Mouse (Mus musculus): ENCODE data around the gene Zfp454. TPM values are rescaled to one million over a fixed set of nuclear protein-coding genes. Genes with fewer than 3 reads are reported as not detected.

Gene Zfp454
- polyA plus RNA-seq, 1 experiment, result not detected

DNA sequence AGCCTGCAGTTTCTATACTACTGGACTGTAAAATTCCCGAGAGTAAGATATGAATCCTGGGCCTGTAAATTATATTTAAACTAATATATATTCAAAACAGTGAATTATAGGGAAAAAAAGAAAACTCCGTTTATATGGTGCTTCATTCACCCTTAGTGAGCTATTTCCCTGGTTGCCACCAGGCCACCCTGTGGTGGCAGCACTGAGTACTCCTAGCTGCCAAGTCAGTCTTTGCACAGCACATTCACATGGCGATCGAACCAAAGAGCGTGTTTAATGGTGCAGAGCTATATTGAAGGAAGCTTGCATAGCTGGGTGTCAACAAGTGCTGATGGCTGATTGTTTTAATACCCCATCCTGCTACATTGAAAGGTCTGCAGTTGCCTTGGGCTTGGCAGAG lies 40.4 kb downstream of the Zfp454 start:
- no peak overlapping the region for H3K27ac ChIP-seq (ENCODE audit: insufficient read depth, low read depth, low read length)
- no peak overlapping the region for H3K4me3 ChIP-seq (ENCODE audit: insufficient read depth, low read length)
- H3K4me1 ChIP-seq (ENCODE audit: control insufficient read depth, insufficient read depth, low read length), result no peaks in the 10 kb centered on the region
- TF ChIP-seq CTCF (IDR thresholded peaks at IDR 0.05; ENCODE audit: low read depth, low read length) (no peak), POLR2A (IDR thresholded peaks at IDR 0.05; ENCODE audit: borderline replicate concordance, low read depth, low read length) (no peak)

GRCm38 (mm10) chr11:50845951-50846350 lies 41.5 kb downstream of the Zfp454 start:
- no peak overlapping the region for H3K4me3 ChIP-seq (ENCODE audit: insufficient read depth, low read length)
- TF ChIP-seq CTCF (IDR thresholded peaks at IDR 0.05; ENCODE audit: low read depth, low read length) (no peak), POLR2A (IDR thresholded peaks at IDR 0.05; ENCODE audit: borderline replicate concordance, low read depth, low read length) (no peak)
- no peak overlapping the region for H3K27ac ChIP-seq (ENCODE audit: insufficient read depth, low read depth, low read length)
- H3K4me1 ChIP-seq (ENCODE audit: control insufficient read depth, insufficient read depth, low read length), result no peaks in the 10 kb centered on the region

GRCm38 (mm10) chr11:50841023-50841735 lies 46.3 kb downstream of the Zfp454 start, which contains the start of gene Zfp879:
Zfp879 (minus strand) TSS chr11:50841552.
- no peak within 1 kb of the TSS for H3K27ac ChIP-seq (ENCODE audit: insufficient read depth, low read depth, low read length)
- H3K4me3 ChIP-seq (ENCODE audit: insufficient read depth, low read length), result peak within 1 kb of the TSS; percentile 25
- no peaks in the 10 kb centered on the region for H3K4me1 ChIP-seq (ENCODE audit: control insufficient read depth, insufficient read depth, low read length)
- TF ChIP-seq CTCF (IDR thresholded peaks at IDR 0.05; ENCODE audit: low read depth, low read length) (no peak), POLR2A (IDR thresholded peaks at IDR 0.05; ENCODE audit: borderline replicate concordance, low read depth, low read length) (no peak)

- TF ChIP-seq POLR2A (IDR thresholded peaks at IDR 0.05; ENCODE audit: borderline replicate concordance, low read depth, low read length), result no peak
- TF ChIP-seq CTCF (IDR thresholded peaks at IDR 0.05; ENCODE audit: low read depth, low read length), result no peak
- H3K4me3 ChIP-seq (ENCODE audit: insufficient read depth, low read length), result no peak overlapping the region
- H3K27ac ChIP-seq (ENCODE audit: insufficient read depth, low read depth, low read length), result no peak overlapping the region
- no peaks in the 10 kb centered on the region for H3K4me1 ChIP-seq (ENCODE audit: control insufficient read depth, insufficient read depth, low read length)
Observed at GRCm38 (mm10) chr11:50835727-50836126, 51.7 kb downstream of the Zfp454 start.

GRCm38 (mm10) chr11:50827010-50827953 lies 60.2 kb downstream of the Zfp454 start, which contains the start of gene Zfp354c:
Zfp354c (minus strand) TSS chr11:50827724.
- no peak for TF ChIP-seq POLR2A (IDR thresholded peaks at IDR 0.05; ENCODE audit: borderline replicate concordance, low read depth, low read length)
- TF ChIP-seq CTCF (IDR thresholded peaks at IDR 0.05; ENCODE audit: low read depth, low read length), result no peak
- H3K27ac ChIP-seq (ENCODE audit: insufficient read depth, low read depth, low read length), result no peak within 1 kb of the TSS
- peaks cover 3% of the 10 kb centered on the region for H3K4me1 ChIP-seq (ENCODE audit: control insufficient read depth, insufficient read depth, low read length)
- H3K4me3 ChIP-seq (ENCODE audit: insufficient read depth, low read length), result peak within 1 kb of the TSS; percentile 97

- Histone ChIP-seq H3K4me3 (ENCODE audit: insufficient read depth, low read length) (no peak overlapping the region), H3K27ac (ENCODE audit: insufficient read depth, low read depth, low read length) (no peak overlapping the region)
- TF ChIP-seq CTCF (IDR thresholded peaks at IDR 0.05; ENCODE audit: low read depth, low read length) (no peak), POLR2A (IDR thresholded peaks at IDR 0.05; ENCODE audit: borderline replicate concordance, low read depth, low read length) (no peak)
Observed at GRCm38 (mm10) chr11:50826214-50826613, 61.2 kb downstream of the Zfp454 start.

More at GRCm38 (mm10) chr11:50826214-50826613, 61.2 kb downstream of the Zfp454 start:
- peaks cover 3% of the 10 kb centered on the region for H3K4me1 ChIP-seq (ENCODE audit: control insufficient read depth, insufficient read depth, low read length)

Other genes with a start within 250 kb of the Zfp454 start
- gene Zfp354c, start 59.9 kb downstream of the Zfp454 start, polyA plus RNA-seq (2012; ENCODE audit: insufficient read depth, insufficient read length, missing spikeins), result 0.82 and 0.89 TPM in 2 replicates
- not detected in 2 replicates for gene Zfp879, start 46.1 kb downstream of the Zfp454 start, polyA plus RNA-seq (2012; ENCODE audit: insufficient read depth, insufficient read length, missing spikeins)
- gene Grm6, start 37.0 kb downstream of the Zfp454 start, polyA plus RNA-seq (2012; ENCODE audit: insufficient read depth, insufficient read length, missing spikeins), result not detected in 2 replicates
- 0.80 and 2.0 TPM in 2 replicates for gene Zfp2, start 28.5 kb upstream of the Zfp454 start, polyA plus RNA-seq (2012; ENCODE audit: insufficient read depth, insufficient read length, missing spikeins)
- gene Zfp354b, start 44.0 kb upstream of the Zfp454 start, polyA plus RNA-seq (2012; ENCODE audit: insufficient read depth, insufficient read length, missing spikeins), result not detected in 2 replicates
- not detected in 2 replicates for gene 4933414I15Rik, start 56.1 kb upstream of the Zfp454 start, polyA plus RNA-seq (2012; ENCODE audit: insufficient read depth, insufficient read length, missing spikeins)
- gene Prop1, start 66.1 kb upstream of the Zfp454 start, polyA plus RNA-seq (2012; ENCODE audit: insufficient read depth, insufficient read length, missing spikeins), result not detected in 2 replicates
- not detected in 2 replicates for gene Olfr1378, start 78.9 kb upstream of the Zfp454 start, polyA plus RNA-seq (2012; ENCODE audit: insufficient read depth, insufficient read length, missing spikeins)
- gene Olfr1377, start 94.3 kb upstream of the Zfp454 start, polyA plus RNA-seq (2012; ENCODE audit: insufficient read depth, insufficient read length, missing spikeins), result not detected in 2 replicates
- gene Olfr51, start 115.9 kb upstream of the Zfp454 start, polyA plus RNA-seq (2012; ENCODE audit: insufficient read depth, insufficient read length, missing spikeins), result not detected in 2 replicates
- gene Olfr54, start 126.6 kb upstream of the Zfp454 start, polyA plus RNA-seq (2012; ENCODE audit: insufficient read depth, insufficient read length, missing spikeins), result not detected in 2 replicates
- gene Olfr1375, start 160.5 kb upstream of the Zfp454 start, polyA plus RNA-seq (2012; ENCODE audit: insufficient read depth, insufficient read length, missing spikeins), result not detected in 2 replicates
- gene Zfp354a, start 171.6 kb upstream of the Zfp454 start, polyA plus RNA-seq (2012; ENCODE audit: insufficient read depth, insufficient read length, missing spikeins), result not detected in 2 replicates